Mouse (Mus musculus): ENCODE data around the gene Swsap1. TPM values are rescaled to one million over a fixed set of nuclear protein-coding genes. Genes with fewer than 3 reads are reported as not detected.

Swsap1 gene
- total and polyA plus RNA-seq, 2 experiments, result 4.7 to 5.3 TPM

- Histone ChIP-seq H3K79me2 (ENCODE audit: control insufficient read depth, insufficient read depth, low read length) (no peaks in the 10 kb centered on the region), H3K36me3 (ENCODE audit: control insufficient read depth, insufficient read depth, low read length) (peaks cover 2% of the 10 kb centered on the region), H3K27ac (replicated peaks; ENCODE audit: insufficient read depth, low read depth, low read length) (peak within 1 kb of the TSS; percentile 49), H3K4me3 (ENCODE audit: insufficient read depth, low read depth, low read length) (peak within 1 kb of the TSS; percentile 75), H3K27me3 (ENCODE audit: control insufficient read depth, insufficient read depth, low read length) (no peaks in the 10 kb centered on the region), H3K9ac (ENCODE audit: low read depth, low read length) (peak within 1 kb of the TSS; percentile 81), H3K4me1 (ENCODE audit: control insufficient read depth, insufficient read depth, low read length) (peaks cover 5% of the 10 kb centered on the region; the same call in 1 of the 2 replicates)
- DNase-seq (ENCODE audit: extremely low read depth, low read depth, low spot score), result peak; percentile 80
- WGBS, result under 1% methylated on average over 36 of the region's 36 CpGs
- no peak for TF ChIP-seq POLR2A (IDR thresholded peaks at IDR 0.05; ENCODE audit: extremely low read depth, insufficient read depth, low read length)
- no peak for TF ChIP-seq CTCF (IDR thresholded peaks at IDR 0.05; ENCODE audit: low read depth, low read length)
Observed at GRCm38 (mm10) chr9:21918035-21918592, 37.4 kb upstream of the Swsap1 start, which contains the start of gene Rab3d. Rab3d (minus strand) TSS chr9:21918192.

DNA sequence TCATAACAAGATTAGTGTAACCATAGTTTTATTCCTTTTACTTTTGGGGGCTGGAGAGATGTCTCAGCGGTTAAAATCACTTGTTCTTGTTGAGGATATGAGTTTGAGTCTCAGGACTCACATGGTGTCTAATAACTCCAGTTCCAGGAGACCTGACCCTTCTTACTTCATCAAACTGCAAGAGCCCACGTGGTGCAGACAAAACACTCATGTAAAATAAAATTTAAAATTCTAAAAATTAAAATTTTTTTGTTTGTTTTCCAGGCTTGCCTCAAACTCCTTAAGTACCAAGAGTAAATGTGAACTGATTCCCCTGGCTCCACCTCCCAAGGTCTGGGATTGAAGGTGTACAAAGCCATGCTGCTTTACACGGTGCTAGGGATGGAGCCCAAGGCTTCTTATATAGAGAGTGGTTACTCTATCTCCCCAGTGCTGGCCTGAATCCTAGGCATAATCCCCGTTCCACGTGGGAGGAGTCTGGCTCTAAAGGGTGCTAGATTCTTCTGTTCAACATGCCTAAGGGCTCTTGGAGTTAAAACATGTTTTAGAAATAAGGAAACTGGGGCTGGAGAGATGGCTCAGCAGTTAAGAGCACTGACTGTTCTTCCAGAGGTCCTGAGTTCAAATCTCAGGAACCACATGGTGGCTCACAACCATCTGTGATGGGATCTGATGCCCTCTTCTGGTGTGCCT, 36.7 kb upstream of the Swsap1 start:
- H3K4me1 ChIP-seq (ENCODE audit: control insufficient read depth, insufficient read depth, low read length), result peaks cover 10% of the 10 kb centered on the region
- TF ChIP-seq CTCF (IDR thresholded peaks at IDR 0.05; ENCODE audit: low read depth, low read length) (no peak), POLR2A (IDR thresholded peaks at IDR 0.05; ENCODE audit: extremely low read depth, insufficient read depth, low read length) (no peak)
- no peaks in the 10 kb centered on the region for H3K27me3 ChIP-seq (ENCODE audit: control insufficient read depth, insufficient read depth, low read length)
- H3K4me3 ChIP-seq (ENCODE audit: insufficient read depth, low read depth, low read length), result no peak overlapping the region
- no peak overlapping the region for H3K9ac ChIP-seq (ENCODE audit: low read depth, low read length)
- DNase-seq (ENCODE audit: extremely low read depth, low read depth, low spot score), result no peak
- H3K79me2 ChIP-seq (ENCODE audit: control insufficient read depth, insufficient read depth, low read length), result no peaks in the 10 kb centered on the region
- peaks cover 5% of the 10 kb centered on the region for H3K36me3 ChIP-seq (ENCODE audit: control insufficient read depth, insufficient read depth, low read length)
- 42% methylated on average over 5 of the region's 5 CpGs for WGBS
- H3K27ac ChIP-seq (replicated peaks; ENCODE audit: insufficient read depth, low read depth, low read length), result no peak overlapping the region; the same call in 1 of the 2 replicates

- WGBS, result 74% methylated on average over 4 of the region's 4 CpGs
- Histone ChIP-seq H3K27ac (replicated peaks; ENCODE audit: insufficient read depth, low read depth, low read length) (peak overlapping the region; percentile 96), H3K4me3 (ENCODE audit: insufficient read depth, low read depth, low read length) (no peak overlapping the region), H3K36me3 (ENCODE audit: control insufficient read depth, insufficient read depth, low read length) (peaks cover 12% of the 10 kb centered on the region), H3K4me1 (ENCODE audit: control insufficient read depth, insufficient read depth, low read length) (peaks cover 19% of the 10 kb centered on the region), H3K27me3 (ENCODE audit: control insufficient read depth, insufficient read depth, low read length) (no peaks in the 10 kb centered on the region), H3K9ac (ENCODE audit: low read depth, low read length) (no peak overlapping the region), H3K79me2 (ENCODE audit: control insufficient read depth, insufficient read depth, low read length) (no peaks in the 10 kb centered on the region; the same call in 1 of the 2 replicates)
- no peak for TF ChIP-seq CTCF (IDR thresholded peaks at IDR 0.05; ENCODE audit: low read depth, low read length)
- TF ChIP-seq POLR2A (IDR thresholded peaks at IDR 0.05; ENCODE audit: extremely low read depth, insufficient read depth, low read length), result no peak
- DNase-seq (ENCODE audit: extremely low read depth, low read depth, low spot score), result no peak
Observed at GRCm38 (mm10) chr9:21923036-21923435, 32.5 kb upstream of the Swsap1 start.

GRCm38 (mm10) chr9:21923490-21924098, 32.0 kb upstream of the Swsap1 start:
- Histone ChIP-seq H3K9ac (ENCODE audit: low read depth, low read length) (peak overlapping the region; percentile 45), H3K36me3 (ENCODE audit: control insufficient read depth, insufficient read depth, low read length) (peaks cover 12% of the 10 kb centered on the region), H3K27ac (replicated peaks; ENCODE audit: insufficient read depth, low read depth, low read length) (peak overlapping the region; percentile 96), H3K27me3 (ENCODE audit: control insufficient read depth, insufficient read depth, low read length) (no peaks in the 10 kb centered on the region), H3K4me3 (ENCODE audit: insufficient read depth, low read depth, low read length) (no peak overlapping the region), H3K4me1 (ENCODE audit: control insufficient read depth, insufficient read depth, low read length) (peaks cover 17% of the 10 kb centered on the region), H3K79me2 (ENCODE audit: control insufficient read depth, insufficient read depth, low read length) (no peaks in the 10 kb centered on the region; the same call in 1 of the 2 replicates)
- 3% methylated on average over 3 of the region's 3 CpGs for WGBS
- TF ChIP-seq CTCF (IDR thresholded peaks at IDR 0.05; ENCODE audit: low read depth, low read length) (no peak), POLR2A (IDR thresholded peaks at IDR 0.05; ENCODE audit: extremely low read depth, insufficient read depth, low read length) (no peak)
- DNase-seq (ENCODE audit: extremely low read depth, low read depth, low spot score), result no peak

GRCm38 (mm10) chr9:21924099-21924493, 31.5 kb upstream of the Swsap1 start:
- peak overlapping the region; percentile 45; the same call in 1 of the 2 replicates for H3K9ac ChIP-seq (ENCODE audit: low read depth, low read length)
- no peak overlapping the region for H3K4me3 ChIP-seq (ENCODE audit: insufficient read depth, low read depth, low read length)

More at GRCm38 (mm10) chr9:21924099-21924493, 31.5 kb upstream of the Swsap1 start:
- TF ChIP-seq CTCF (IDR thresholded peaks at IDR 0.05; ENCODE audit: low read depth, low read length), result no peak
- TF ChIP-seq POLR2A (IDR thresholded peaks at IDR 0.05; ENCODE audit: extremely low read depth, insufficient read depth, low read length), result 0 out of 2 replicates have a peak, but pooled peaks have one; percentile 21
- peaks cover 12% of the 10 kb centered on the region for H3K36me3 ChIP-seq (ENCODE audit: control insufficient read depth, insufficient read depth, low read length)
- 23% methylated on average over 6 of the region's 6 CpGs for WGBS
- H3K27ac ChIP-seq (replicated peaks; ENCODE audit: insufficient read depth, low read depth, low read length), result peak overlapping the region; percentile 96
- peaks cover 17% of the 10 kb centered on the region for H3K4me1 ChIP-seq (ENCODE audit: control insufficient read depth, insufficient read depth, low read length)
- DNase-seq (ENCODE audit: extremely low read depth, low read depth, low spot score), result peak; percentile 95
- no peaks in the 10 kb centered on the region; the same call in 1 of the 2 replicates for H3K79me2 ChIP-seq (ENCODE audit: control insufficient read depth, insufficient read depth, low read length)
- H3K27me3 ChIP-seq (ENCODE audit: control insufficient read depth, insufficient read depth, low read length), result no peaks in the 10 kb centered on the region

Measured in liver, adult 2 months (tissue).